Mouse (Mus musculus): Measurements from ENCODE around the gene C1ql3. TPM values are rescaled to one million over a fixed set of nuclear protein-coding genes. Genes with fewer than 3 reads are reported as not detected.
A peak's percentile ranks its signal among the peaks of the same experiment; 100 is the strongest.

C1ql3 gene
- polyA plus RNA-seq, 1 experiment, result not detected

GRCm38 (mm10) chr2:13010460-13011341, 905 bp downstream of the C1ql3 start:
- TF ChIP-seq POLR2A (IDR thresholded peaks at IDR 0.05; ENCODE audit: insufficient read depth, low read depth, low read length) (no peak), CTCF (IDR thresholded peaks at IDR 0.05; ENCODE audit: insufficient read depth, low read depth, low read length) (no peak)
- Histone ChIP-seq H3K4me3 (ENCODE audit: insufficient read depth, low read depth, low read length) (peak overlapping the region; percentile 48), H3K27ac (ENCODE audit: insufficient read depth, low read depth, low read length) (no peak overlapping the region), H3K4me1 (ENCODE audit: control insufficient read depth, insufficient read depth, low read length) (peaks cover 23% of the 10 kb centered on the region)
- under 1% methylated on average over 75 of the region's 75 CpGs for WGBS

- TF ChIP-seq POLR2A (IDR thresholded peaks at IDR 0.05; ENCODE audit: insufficient read depth, low read depth, low read length) (no peak), CTCF (IDR thresholded peaks at IDR 0.05; ENCODE audit: insufficient read depth, low read depth, low read length) (no peak)
- no peak overlapping the region for H3K27ac ChIP-seq (ENCODE audit: insufficient read depth, low read depth, low read length)
- H3K4me3 ChIP-seq (ENCODE audit: insufficient read depth, low read depth, low read length), result peak overlapping the region; percentile 48
- 9% methylated on average over 31 of the region's 31 CpGs for WGBS
- peaks cover 23% of the 10 kb centered on the region for H3K4me1 ChIP-seq (ENCODE audit: control insufficient read depth, insufficient read depth, low read length)
Measured at GRCm38 (mm10) chr2:13010030-13010459, 1.6 kb downstream of the C1ql3 start.

- 42% methylated on average over 18 of the region's 18 CpGs for WGBS
- no peak for TF ChIP-seq POLR2A (IDR thresholded peaks at IDR 0.05; ENCODE audit: insufficient read depth, low read depth, low read length)
- TF ChIP-seq CTCF (IDR thresholded peaks at IDR 0.05; ENCODE audit: insufficient read depth, low read depth, low read length), result no peak
- H3K27ac ChIP-seq (ENCODE audit: insufficient read depth, low read depth, low read length), result no peak overlapping the region
- H3K4me1 ChIP-seq (ENCODE audit: control insufficient read depth, insufficient read depth, low read length), result peaks cover 23% of the 10 kb centered on the region
- peak overlapping the region; percentile 48; the same call in 1 of the 2 replicates for H3K4me3 ChIP-seq (ENCODE audit: insufficient read depth, low read depth, low read length)
Measured at GRCm38 (mm10) chr2:13009261-13009972, 2.2 kb downstream of the C1ql3 start.

GRCm38 (mm10) chr2:13008433-13008832, 3.2 kb downstream of the C1ql3 start:
- H3K4me3 ChIP-seq (ENCODE audit: insufficient read depth, low read depth, low read length), result no peak overlapping the region
- TF ChIP-seq POLR2A (IDR thresholded peaks at IDR 0.05; ENCODE audit: insufficient read depth, low read depth, low read length), result no peak
- TF ChIP-seq CTCF (IDR thresholded peaks at IDR 0.05; ENCODE audit: insufficient read depth, low read depth, low read length), result no peak
- peaks cover 23% of the 10 kb centered on the region for H3K4me1 ChIP-seq (ENCODE audit: control insufficient read depth, insufficient read depth, low read length)
- no peak overlapping the region for H3K27ac ChIP-seq (ENCODE audit: insufficient read depth, low read depth, low read length)
- WGBS, result 93% methylated on average over 1 of the region's 1 CpGs

- no peak overlapping the region for H3K27ac ChIP-seq (ENCODE audit: insufficient read depth, low read depth, low read length)
- WGBS, result 86% methylated on average over 2 of the region's 2 CpGs
Measured at GRCm38 (mm10) chr2:13000026-13000425, 11.6 kb downstream of the C1ql3 start.

GRCm38 (mm10) chr2:12984901-12985732, 26.5 kb downstream of the C1ql3 start:
- TF ChIP-seq CTCF (IDR thresholded peaks at IDR 0.05; ENCODE audit: insufficient read depth, low read depth, low read length) (no peak), POLR2A (IDR thresholded peaks at IDR 0.05; ENCODE audit: insufficient read depth, low read depth, low read length) (no peak)
- Histone ChIP-seq H3K4me1 (ENCODE audit: control insufficient read depth, insufficient read depth, low read length) (no peaks in the 10 kb centered on the region), H3K4me3 (ENCODE audit: insufficient read depth, low read depth, low read length) (no peak overlapping the region), H3K27ac (ENCODE audit: insufficient read depth, low read depth, low read length) (no peak overlapping the region)
- WGBS, result 60% methylated on average over 4 of the region's 4 CpGs

More at GRCm38 (mm10) chr2:13000026-13000425, 11.6 kb downstream of the C1ql3 start:
- TF ChIP-seq CTCF (IDR thresholded peaks at IDR 0.05; ENCODE audit: insufficient read depth, low read depth, low read length) (no peak), POLR2A (IDR thresholded peaks at IDR 0.05; ENCODE audit: insufficient read depth, low read depth, low read length) (no peak)
- Histone ChIP-seq H3K4me1 (ENCODE audit: control insufficient read depth, insufficient read depth, low read length) (no peaks in the 10 kb centered on the region), H3K4me3 (ENCODE audit: insufficient read depth, low read depth, low read length) (no peak overlapping the region)

- 42% methylated on average over 4 of the region's 4 CpGs for WGBS
- Histone ChIP-seq H3K27ac (ENCODE audit: insufficient read depth, low read depth, low read length) (no peak overlapping the region), H3K4me3 (ENCODE audit: insufficient read depth, low read depth, low read length) (no peak overlapping the region), H3K4me1 (ENCODE audit: control insufficient read depth, insufficient read depth, low read length) (no peaks in the 10 kb centered on the region)
- TF ChIP-seq POLR2A (IDR thresholded peaks at IDR 0.05; ENCODE audit: insufficient read depth, low read depth, low read length) (no peak), CTCF (IDR thresholded peaks at IDR 0.05; ENCODE audit: insufficient read depth, low read depth, low read length) (no peak)
Measured at GRCm38 (mm10) chr2:12978771-12979170, 32.8 kb downstream of the C1ql3 start.

GRCm38 (mm10) chr2:12977367-12977766, 34.2 kb downstream of the C1ql3 start:
- no peak for TF ChIP-seq POLR2A (IDR thresholded peaks at IDR 0.05; ENCODE audit: insufficient read depth, low read depth, low read length)
- no peak for TF ChIP-seq CTCF (IDR thresholded peaks at IDR 0.05; ENCODE audit: insufficient read depth, low read depth, low read length)
- Histone ChIP-seq H3K4me3 (ENCODE audit: insufficient read depth, low read depth, low read length) (no peak overlapping the region), H3K4me1 (ENCODE audit: control insufficient read depth, insufficient read depth, low read length) (no peaks in the 10 kb centered on the region), H3K27ac (ENCODE audit: insufficient read depth, low read depth, low read length) (no peak overlapping the region)
- 97% methylated on average over 7 of the region's 7 CpGs for WGBS
